Mouse (Mus musculus) spleen, adult 2 months (tissue): ENCODE data around the gene Zfp746. TPM values are rescaled to one million over a fixed set of nuclear protein-coding genes. Genes with fewer than 3 reads are reported as not detected.

Experiments
- DNase-seq, 2 experiments: peaks; one replicate each; pipeline versions ENCODE4 v3.0.0 to v3.0.0-alpha.2; 2012 to 2021; ENCODE audit warnings: low spot score in 2 of 2, low read depth in 1 of 2
- H3K27ac ChIP-seq: fragments of 200-500 bp; 2 replicates; pipeline ENCODE4 v1.5.1; 2012; ENCODE audit warnings: low read length, inconsistent platforms; ENCODE audit not compliant: insufficient read depth
- H3K27me3 ChIP-seq: fragments of 200-500 bp; 2 replicates; pipeline ENCODE4 v1.6.1; 2012; ENCODE audit warnings: mild to moderate bottlenecking, moderate library complexity, low read length, inconsistent platforms; ENCODE audit not compliant: control insufficient read depth, insufficient read depth
- H3K36me3 ChIP-seq: fragments of 200-500 bp; 2 replicates; pipeline ENCODE4 v1.6.1; 2012; ENCODE audit warnings: mild to moderate bottlenecking, low read length, inconsistent platforms; ENCODE audit not compliant: control insufficient read depth, insufficient read depth
- H3K4me1 ChIP-seq: fragments of 200-500 bp; 2 replicates; pipeline ENCODE4 v1.6.1; 2011; ENCODE audit warnings: inconsistent platforms; ENCODE audit not compliant: control insufficient read depth, insufficient read depth, insufficient read length
- H3K4me3 ChIP-seq: fragments of 200-500 bp; 2 replicates; pipeline ENCODE4 v1.5.1; 2011; ENCODE audit warnings: mild to moderate bottlenecking, inconsistent platforms; ENCODE audit not compliant: insufficient read depth, insufficient read length; ENCODE audit errors: extremely low read depth
- CTCF ChIP-seq: fragments of 200-500 bp; IDR thresholded peaks from 2 replicates; pipeline ENCODE4 v1.5.1; 2011; ENCODE audit warnings: mild to moderate bottlenecking, inconsistent platforms; ENCODE audit not compliant: insufficient read depth, insufficient read length, insufficient replicate concordance; ENCODE audit errors: extremely low read depth
- POLR2A ChIP-seq: fragments of 200-500 bp; IDR thresholded peaks from 2 replicates; pipeline ENCODE4 v1.6.1; 2011; ENCODE audit warnings: low read depth, low read length, inconsistent platforms
- WGBS: fragments of 180-500 bp; shearing (Covaris S2); methylation state at CpG from one replicate; pipeline ENCODE4 v1.1.7; 2018; 5-methylcytosine and 5-hydroxymethylcytosine counted together
- polyA plus RNA-seq: library from polyadenylated mRNA; depleted of rRNA; stranded (reverse); fragments of >200 nt; gene quantifications from 2 replicates; pipeline ENCODE4 v1.2.3, GENCODE M21; 2012

Zfp746 gene
- polyA plus RNA-seq, 1 experiment = 22.7 TPM

DNA sequence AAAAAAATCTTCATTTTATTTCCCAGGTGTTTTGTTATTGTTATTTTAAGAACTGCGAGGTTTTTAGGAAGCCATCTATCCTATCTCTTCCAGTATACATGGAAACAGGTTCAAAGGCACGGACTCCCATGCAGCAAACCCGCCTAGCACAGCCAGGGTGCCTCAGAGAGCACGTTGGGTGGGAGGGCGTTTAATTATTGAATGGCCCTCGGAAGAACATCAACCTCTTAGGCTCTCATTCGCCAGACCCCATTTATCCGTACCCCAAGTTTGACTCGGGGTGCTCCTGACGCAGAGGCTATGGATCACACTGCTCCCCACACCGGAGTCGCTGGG, 39.3 kb downstream of the Zfp746 start:
- Histone ChIP-seq H3K27me3 (no peaks in the 10 kb centered on the region), H3K4me3 (peak overlapping the region; percentile 61; the same call in 1 of the 2 replicates), H3K36me3 (peaks cover 10% of the 10 kb centered on the region), H3K27ac (no peak overlapping the region), H3K4me1 (peaks cover 11% of the 10 kb centered on the region)
- WGBS = 9% methylated on average over 12 of the region's 12 CpGs
- TF ChIP-seq CTCF (no peak), POLR2A (no peak)
- DNase-seq = no peak

DNA sequence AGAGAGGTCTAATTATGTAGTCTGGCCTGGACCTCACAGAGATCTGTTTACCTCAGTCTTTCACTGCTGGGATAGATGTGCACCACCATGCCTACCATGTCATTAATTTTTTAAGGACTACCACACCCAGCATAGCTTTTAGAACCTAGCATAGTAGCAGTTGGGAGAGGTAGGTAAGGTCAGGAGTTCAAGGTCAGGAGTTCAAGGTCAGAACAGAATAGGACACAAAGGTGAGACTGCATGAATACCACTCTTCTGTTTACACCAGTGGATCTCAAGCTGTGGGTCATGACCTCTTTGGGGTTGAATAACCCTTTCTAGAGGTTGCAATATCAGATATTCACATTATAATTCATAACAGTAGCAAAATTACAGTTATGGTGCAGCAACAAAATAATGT, 53.7 kb downstream of the Zfp746 start:
- H3K27me3 ChIP-seq = no peaks in the 10 kb centered on the region
- no peaks in the 10 kb centered on the region for H3K4me1 ChIP-seq
- DNase-seq = no peak
- peaks cover 36% of the 10 kb centered on the region for H3K36me3 ChIP-seq
- H3K27ac ChIP-seq = no peak overlapping the region
- TF ChIP-seq POLR2A (no peak), CTCF (no peak)
- no peak overlapping the region for H3K4me3 ChIP-seq

DNA sequence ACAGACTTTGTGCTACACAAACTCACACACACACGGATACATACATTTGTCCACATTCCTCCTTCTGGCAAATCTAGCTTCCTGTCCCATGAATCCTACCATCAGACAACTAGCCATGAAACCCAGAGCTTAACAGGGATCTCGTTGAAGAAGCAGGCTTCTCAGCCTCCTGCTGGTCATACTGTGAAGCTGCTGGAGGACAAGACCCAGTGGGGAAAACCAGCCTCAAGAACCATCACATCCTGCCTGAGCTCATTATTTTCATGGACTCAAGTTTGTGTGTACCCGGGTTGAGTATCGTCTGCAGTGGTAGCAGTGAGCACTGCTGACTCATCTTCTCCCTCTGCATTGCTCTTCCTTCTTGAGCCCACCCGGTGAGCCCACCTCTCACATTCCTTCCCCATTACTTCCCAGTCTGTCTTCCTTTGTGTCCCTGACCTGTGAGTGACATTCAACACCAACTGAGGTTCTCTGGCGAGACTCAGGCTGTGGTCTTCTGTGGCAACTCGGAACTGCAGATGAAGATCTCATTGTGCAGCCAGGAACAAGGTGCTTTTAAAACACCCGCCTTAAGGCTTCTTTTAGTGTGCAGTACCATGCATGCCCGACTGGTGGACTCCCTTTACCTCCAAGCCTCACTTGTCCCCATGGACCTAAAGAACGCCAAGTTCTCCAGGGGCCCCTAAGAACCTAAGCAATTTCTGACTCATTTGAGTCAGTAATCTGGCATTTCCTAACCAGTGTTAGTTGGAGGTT, 60.3 kb downstream of the Zfp746 start:
- Histone ChIP-seq H3K4me3 (no peak overlapping the region), H3K4me1 (no peaks in the 10 kb centered on the region; the same call in 1 of the 2 replicates), H3K27me3 (no peaks in the 10 kb centered on the region), H3K36me3 (peaks cover 45% of the 10 kb centered on the region), H3K27ac (no peak overlapping the region)
- DNase-seq = no peak
- TF ChIP-seq POLR2A (no peak), CTCF (no peak)
- 90% methylated on average over 10 of the region's 10 CpGs for WGBS

DNA sequence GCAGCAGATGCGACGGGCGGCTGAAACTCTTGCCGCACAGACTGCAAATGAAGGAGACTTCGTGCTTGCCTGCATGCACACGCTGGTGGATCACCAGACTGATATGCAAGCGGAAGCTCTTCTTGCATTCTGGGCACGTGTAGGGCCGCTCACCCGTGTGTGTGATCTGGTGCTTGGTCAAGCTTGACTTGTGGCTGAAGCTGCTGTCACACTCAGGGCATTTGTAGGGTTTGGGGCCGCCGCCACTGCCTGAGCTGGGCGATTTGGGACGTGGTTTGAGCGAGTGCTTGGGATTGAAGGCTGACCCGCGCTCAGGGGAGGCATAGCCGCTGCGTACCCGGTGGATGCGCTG, 61.4 kb downstream of the Zfp746 start:
- TF ChIP-seq POLR2A = no peak
- no peak for TF ChIP-seq CTCF
- 96% methylated on average over 21 of the region's 21 CpGs for WGBS
- no peak overlapping the region for H3K4me3 ChIP-seq

DNA sequence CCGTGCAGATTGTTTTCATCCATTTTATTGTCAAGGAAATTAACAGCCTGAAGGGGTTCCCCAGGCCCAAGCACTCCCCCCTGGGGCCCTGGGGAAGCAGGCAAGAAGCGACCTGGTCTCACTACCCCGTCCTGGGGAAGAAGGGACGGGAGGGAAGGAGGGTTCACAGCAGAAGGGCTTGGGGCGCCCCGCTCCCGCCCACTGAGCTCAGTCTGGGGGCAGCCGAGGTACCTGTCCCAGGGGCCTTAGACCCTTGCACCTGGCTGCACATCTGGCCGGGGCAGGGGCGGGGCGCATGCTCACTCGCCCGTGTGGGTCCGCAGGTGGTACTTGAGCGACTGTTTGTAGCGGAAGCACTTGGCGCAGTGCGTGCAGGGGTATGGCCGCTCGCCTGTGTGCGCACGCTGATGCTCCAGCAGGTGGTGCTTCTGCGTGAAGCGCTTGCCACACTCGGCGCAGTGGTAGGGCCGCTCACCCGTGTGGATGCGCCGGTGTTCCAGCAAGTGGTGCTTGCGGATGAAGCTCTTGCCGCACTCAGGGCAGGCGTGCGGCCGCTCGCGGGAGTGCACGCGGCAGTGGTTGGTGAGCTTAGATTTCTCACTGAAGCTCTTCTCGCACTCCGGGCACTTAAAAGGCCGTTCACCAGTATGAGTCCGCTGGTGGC, 61.9 kb downstream of the Zfp746 start:
- Histone ChIP-seq H3K4me1 (no peaks in the 10 kb centered on the region; the same call in 1 of the 2 replicates), H3K36me3 (peaks cover 39% of the 10 kb centered on the region), H3K4me3 (no peak overlapping the region), H3K27ac (no peak overlapping the region), H3K27me3 (no peaks in the 10 kb centered on the region)
- WGBS = 95% methylated on average over 43 of the region's 43 CpGs
- TF ChIP-seq CTCF = no peak
- no peak for TF ChIP-seq POLR2A
- no peak for DNase-seq

More for the DNA sequence above, 61.4 kb downstream of the Zfp746 start:
- Histone ChIP-seq H3K4me1 (no peaks in the 10 kb centered on the region; the same call in 1 of the 2 replicates), H3K36me3 (peaks cover 40% of the 10 kb centered on the region), H3K27ac (no peak overlapping the region), H3K27me3 (no peaks in the 10 kb centered on the region)
- DNase-seq = no peak

DNA sequence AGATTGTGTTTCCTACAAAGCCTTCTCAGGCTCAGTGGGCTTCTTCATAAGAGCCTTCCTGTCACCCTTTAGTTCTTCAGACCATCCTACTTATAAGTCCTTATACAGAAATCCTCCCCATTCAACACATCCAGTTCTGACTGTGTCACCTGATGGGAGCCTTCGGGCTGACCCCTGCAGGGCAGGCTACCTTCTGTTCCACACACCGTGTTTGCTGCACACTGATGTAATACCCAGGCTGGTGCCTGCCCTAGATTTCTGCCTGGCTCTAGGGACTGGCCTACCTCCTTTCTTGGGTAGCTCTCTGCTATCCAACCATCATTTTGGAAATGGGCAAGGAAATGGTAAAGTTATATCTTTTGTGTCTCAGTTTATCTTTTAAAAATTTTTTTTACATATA, 63.7 kb downstream of the Zfp746 start:
- WGBS = 92% methylated on average over 2 of the region's 2 CpGs
- no peak for DNase-seq
- TF ChIP-seq POLR2A (no peak), CTCF (no peak)
- Histone ChIP-seq H3K4me3 (no peak overlapping the region), H3K27ac (no peak overlapping the region), H3K4me1 (no peaks in the 10 kb centered on the region; the same call in 1 of the 2 replicates), H3K36me3 (peaks cover 28% of the 10 kb centered on the region), H3K27me3 (no peaks in the 10 kb centered on the region)

DNA sequence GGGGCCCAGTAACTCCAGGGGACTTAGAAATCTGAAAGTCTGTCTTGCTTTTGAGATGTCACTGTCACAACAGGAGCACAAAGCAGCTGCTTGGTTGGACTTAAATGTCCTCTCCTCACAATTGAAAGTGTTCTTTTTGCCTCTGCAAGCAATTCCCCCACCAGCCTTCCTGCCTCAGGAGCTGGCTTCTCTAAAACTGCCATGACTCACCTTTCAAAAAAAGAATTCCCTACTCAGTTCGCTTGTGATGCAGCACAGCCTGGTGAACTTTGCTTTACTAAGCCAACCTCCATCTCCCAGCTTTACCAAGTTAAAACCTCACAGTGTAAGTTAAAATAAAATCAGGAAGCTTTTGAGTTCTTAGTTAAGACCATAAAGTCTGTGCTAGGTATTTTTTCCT, 64.7 kb downstream of the Zfp746 start:
- peaks cover 23% of the 10 kb centered on the region for H3K36me3 ChIP-seq
- no peak for DNase-seq
- no peak overlapping the region for H3K4me3 ChIP-seq
- TF ChIP-seq CTCF (no peak), POLR2A (no peak)
- no peaks in the 10 kb centered on the region; the same call in 1 of the 2 replicates for H3K4me1 ChIP-seq
- 82% methylated on average over 1 of the region's 1 CpGs for WGBS
- no peaks in the 10 kb centered on the region for H3K27me3 ChIP-seq
- no peak overlapping the region for H3K27ac ChIP-seq
